Mouse (Mus musculus) liver, embryonic 16.5 days (tissue): ENCODE results near the gene Nol4l. TPM values are rescaled to one million over a fixed set of nuclear protein-coding genes. Genes with fewer than 3 reads are reported as not detected.

Experiments
- ATAC-seq: fragments of 200-750 bp; cut with Nextera tagmentation; 2 replicates; pipeline ENCODE4 v1.8.0; 2017; ENCODE audit warnings: low read depth, mild to moderate bottlenecking, moderate number of reproducible peaks, moderate library complexity
- H3K27ac ChIP-seq: fragments of 300-500 bp; sonication (generic); 2 replicates; pipeline ENCODE4 v1.5.1; 2014; ENCODE audit warnings: mild to moderate bottlenecking, low read length
- H3K27me3 ChIP-seq: fragments of 300-500 bp; sonication (generic); 2 replicates; pipeline ENCODE4 v1.6.1; 2014; ENCODE audit warnings: low read depth, low read length, mixed read lengths; ENCODE audit not compliant: control insufficient read depth, insufficient read depth
- H3K36me3 ChIP-seq: fragments of 300-500 bp; sonication (generic); 2 replicates; pipeline ENCODE4 v1.6.1; 2014; ENCODE audit warnings: mild to moderate bottlenecking; ENCODE audit not compliant: control insufficient read depth, insufficient read depth
- H3K4me1 ChIP-seq: fragments of 300-500 bp; sonication (generic); 2 replicates; pipeline ENCODE4 v1.6.1; 2014; ENCODE audit warnings: low read depth, low read length, mixed read lengths; ENCODE audit not compliant: control insufficient read depth
- H3K4me2 ChIP-seq: fragments of 300-500 bp; sonication (generic); 2 replicates; pipeline ENCODE4 v1.6.1; 2014; ENCODE audit warnings: low read depth, low read length, mixed read lengths
- H3K4me3 ChIP-seq: fragments of 300-500 bp; sonication (generic); 2 replicates; pipeline ENCODE4 v1.5.1; 2014; ENCODE audit warnings: low read depth, mild to moderate bottlenecking, low read length
- H3K9ac ChIP-seq: fragments of 300-500 bp; sonication (generic); 2 replicates; pipeline ENCODE4 v1.6.1; 2014; ENCODE audit warnings: low read depth, low read length
- H3K9me3 ChIP-seq: fragments of 300-500 bp; sonication (generic); replicated peaks from 2 replicates; pipeline ENCODE4 v1.6.1; 2016; ENCODE audit warnings: low read length; ENCODE audit not compliant: control insufficient read depth
- WGBS: fragments of 180-500 bp; shearing (Covaris S2); extraction: QIAGEN DNeasy Blood & Tissue Kit; methylation state at CpG from one replicate; pipeline ENCODE4 v1.1.7; 2014; ENCODE audit not compliant: insufficient replicate concordance; 5-methylcytosine and 5-hydroxymethylcytosine counted together
- polyA plus RNA-seq: library from polyadenylated mRNA; unstranded; fragments of >200 nt; fragmentation: Nextera tagmentation; extraction: Ambion mirVana; gene quantifications from 2 replicates; pipeline ENCODE4 v1.2.1, GENCODE M21; 2015

The Nol4l gene
- polyA plus RNA-seq, 1 experiment from 2014 or later: 4.3 TPM

- Histone ChIP-seq H3K36me3 (peaks cover 32% of the 10 kb centered on the region), H3K4me3 (no peak overlapping the region), H3K27me3 (no peaks in the 10 kb centered on the region), H3K9me3 (no peaks in the 10 kb centered on the region), H3K27ac (no peak overlapping the region), H3K4me1 (peaks cover 16% of the 10 kb centered on the region), H3K4me2 (no peak overlapping the region), H3K9ac (no peak overlapping the region)
- ATAC-seq: no peak
Observed at GRCm38 (mm10) chr2:153421233-153421632, 108.5 kb downstream of the Nol4l start.

GRCm38 (mm10) chr2:153418381-153418780, 111.4 kb downstream of the Nol4l start:
- ATAC-seq: no peak
- H3K4me1 ChIP-seq: no peaks in the 10 kb centered on the region; the same call in 1 of the 2 replicates
- H3K27ac ChIP-seq: no peak overlapping the region
- no peaks in the 10 kb centered on the region for H3K9me3 ChIP-seq
- 77% methylated on average over 1 of the region's 1 CpGs for WGBS
- H3K27me3 ChIP-seq: no peaks in the 10 kb centered on the region
- H3K4me2 ChIP-seq: no peak overlapping the region
- peaks cover 35% of the 10 kb centered on the region for H3K36me3 ChIP-seq
- no peak overlapping the region for H3K9ac ChIP-seq
- H3K4me3 ChIP-seq: no peak overlapping the region

DNA sequence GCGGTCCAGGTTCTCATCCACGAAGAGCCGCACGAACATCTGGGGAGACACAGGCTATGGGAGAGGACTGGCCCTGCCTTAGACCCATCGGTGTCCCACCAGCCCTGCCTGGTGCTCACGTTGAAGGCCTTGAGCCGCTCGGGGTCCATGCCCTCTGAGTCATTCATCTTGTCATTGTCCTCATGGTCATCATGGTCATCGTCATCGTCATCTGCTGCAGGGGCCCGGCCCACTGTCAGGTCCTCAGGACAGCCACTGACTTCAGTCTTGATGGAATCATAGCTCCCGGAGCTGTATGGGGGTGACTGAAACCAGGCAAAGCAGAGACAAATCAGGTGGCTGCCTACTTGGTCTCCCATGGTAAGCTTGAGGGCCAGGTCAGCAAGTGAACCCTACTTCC, 111.9 kb downstream of the Nol4l start:
- Histone ChIP-seq H3K27me3 (no peaks in the 10 kb centered on the region), H3K4me3 (no peak overlapping the region), H3K9me3 (no peaks in the 10 kb centered on the region), H3K4me1 (no peaks in the 10 kb centered on the region; the same call in 1 of the 2 replicates), H3K4me2 (no peak overlapping the region), H3K9ac (no peak overlapping the region), H3K27ac (no peak overlapping the region), H3K36me3 (peaks cover 35% of the 10 kb centered on the region)
- 85% methylated on average over 12 of the region's 12 CpGs for WGBS
- no peak for ATAC-seq

DNA sequence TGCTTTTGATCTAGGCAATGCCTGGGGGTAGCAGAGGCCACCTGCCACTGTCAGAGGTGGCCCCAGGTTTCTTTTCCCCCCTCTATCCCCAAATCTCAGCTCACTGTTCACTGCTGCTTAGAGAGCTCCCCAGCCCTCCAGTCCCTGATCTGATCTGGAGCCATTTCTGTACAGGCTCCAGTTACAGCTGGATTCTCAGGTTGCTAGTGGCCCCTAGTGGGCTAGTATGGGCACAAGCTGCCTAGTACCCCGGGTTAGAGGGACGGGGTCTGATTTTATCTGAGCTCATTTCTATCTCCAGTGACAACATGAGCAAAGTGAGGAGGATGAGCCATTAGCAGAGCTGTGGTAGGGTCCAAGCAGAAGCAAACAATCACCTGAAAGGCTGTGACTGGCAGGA, 115.2 kb downstream of the Nol4l start:
- Histone ChIP-seq H3K4me1 (no peaks in the 10 kb centered on the region; the same call in 1 of the 2 replicates), H3K4me2 (no peak overlapping the region), H3K9me3 (no peaks in the 10 kb centered on the region), H3K36me3 (peaks cover 33% of the 10 kb centered on the region), H3K27me3 (no peaks in the 10 kb centered on the region), H3K9ac (no peak overlapping the region), H3K27ac (no peak overlapping the region), H3K4me3 (no peak overlapping the region)
- 36% methylated on average over 2 of the region's 2 CpGs for WGBS
- ATAC-seq: no peak

DNA sequence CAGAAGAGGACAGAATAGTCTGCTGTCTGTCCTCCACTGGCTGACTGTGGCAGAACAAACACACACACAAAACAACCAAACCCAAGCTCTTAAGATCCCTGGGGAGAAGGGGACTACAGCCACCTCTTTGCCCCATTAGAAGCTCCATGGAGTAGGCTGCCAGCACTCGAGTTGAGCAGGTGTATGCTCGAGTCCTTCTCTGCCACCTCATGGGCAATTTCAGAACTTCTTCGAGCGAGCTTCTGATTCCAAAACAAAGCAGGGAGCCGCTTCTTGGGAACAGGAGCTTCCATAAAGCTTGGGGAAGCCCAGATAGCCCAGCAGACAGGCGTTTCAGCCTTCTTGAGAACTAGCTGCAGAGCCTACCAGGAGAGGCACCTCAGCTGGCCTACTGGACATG, 117.2 kb downstream of the Nol4l start:
- Histone ChIP-seq H3K9me3 (no peaks in the 10 kb centered on the region), H3K36me3 (peaks cover 23% of the 10 kb centered on the region), H3K9ac (no peak overlapping the region), H3K27me3 (no peaks in the 10 kb centered on the region), H3K4me3 (no peak overlapping the region), H3K4me1 (no peaks in the 10 kb centered on the region; the same call in 1 of the 2 replicates), H3K27ac (no peak overlapping the region), H3K4me2 (no peak overlapping the region)
- ATAC-seq: no peak
- 70% methylated on average over 6 of the region's 6 CpGs for WGBS

DNA sequence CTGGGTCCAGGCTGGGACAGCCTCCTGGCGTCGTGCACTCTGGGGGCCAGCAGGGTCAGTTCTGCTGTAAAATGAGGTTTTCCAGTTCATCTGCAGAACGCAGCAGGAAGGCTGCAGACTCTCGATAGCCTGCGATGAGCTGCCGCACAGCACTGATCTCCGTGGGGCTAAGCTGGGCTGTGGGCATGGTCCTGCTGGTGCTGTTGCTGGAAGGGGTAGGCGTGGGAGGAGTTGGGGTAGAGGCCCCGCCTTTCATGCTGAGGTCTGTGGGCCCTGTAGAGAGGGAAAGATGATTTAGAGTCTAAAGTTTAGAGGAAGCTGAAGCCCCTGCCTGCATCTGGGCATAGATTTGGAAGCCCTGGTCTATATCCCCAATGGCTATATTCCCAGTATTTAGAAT, 118.2 kb downstream of the Nol4l start:
- H3K4me2 ChIP-seq: no peak overlapping the region
- 55% methylated on average over 9 of the region's 9 CpGs for WGBS
- no peak for ATAC-seq
- H3K27me3 ChIP-seq: no peaks in the 10 kb centered on the region
- H3K4me3 ChIP-seq: no peak overlapping the region
- no peaks in the 10 kb centered on the region for H3K9me3 ChIP-seq
- no peak overlapping the region for H3K9ac ChIP-seq
- H3K36me3 ChIP-seq: peaks cover 13% of the 10 kb centered on the region
- H3K4me1 ChIP-seq: no peaks in the 10 kb centered on the region; the same call in 1 of the 2 replicates
- H3K27ac ChIP-seq: no peak overlapping the region

GRCm38 (mm10) chr2:153408971-153409370, 120.8 kb downstream of the Nol4l start:
- 84% methylated on average over 3 of the region's 3 CpGs for WGBS
- Histone ChIP-seq H3K9me3 (no peaks in the 10 kb centered on the region), H3K27me3 (no peaks in the 10 kb centered on the region), H3K4me3 (no peak overlapping the region), H3K4me2 (no peak overlapping the region), H3K9ac (no peak overlapping the region), H3K4me1 (peaks cover 2% of the 10 kb centered on the region), H3K27ac (no peak overlapping the region), H3K36me3 (peaks cover 8% of the 10 kb centered on the region)
- no peak for ATAC-seq

DNA sequence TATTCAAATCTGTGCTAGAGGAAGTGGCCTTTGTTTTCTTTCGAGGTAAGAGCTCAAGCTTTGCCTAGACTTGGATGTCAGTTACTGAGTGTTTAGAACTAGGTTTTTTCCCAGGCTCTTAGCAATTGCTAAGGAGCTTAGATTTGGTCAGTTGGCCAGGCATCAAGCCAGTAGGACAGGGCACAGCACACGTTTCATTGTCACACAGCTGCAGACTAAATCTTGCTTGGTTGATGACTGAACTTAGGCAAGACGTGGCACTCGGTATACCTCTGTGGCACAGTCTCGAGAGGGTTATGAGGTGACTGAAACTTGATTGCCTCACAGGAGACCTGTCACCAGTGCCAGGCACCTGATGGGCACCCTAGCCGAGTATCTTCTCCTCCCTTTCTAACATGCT, 122.9 kb downstream of the Nol4l start:
- H3K27me3 ChIP-seq: no peaks in the 10 kb centered on the region
- no peaks in the 10 kb centered on the region for H3K9me3 ChIP-seq
- H3K4me3 ChIP-seq: no peak overlapping the region
- peaks cover 2% of the 10 kb centered on the region for H3K4me1 ChIP-seq
- no peak overlapping the region for H3K27ac ChIP-seq
- H3K36me3 ChIP-seq: peaks cover 13% of the 10 kb centered on the region; the same call in 1 of the 2 replicates
- H3K9ac ChIP-seq: no peak overlapping the region
- WGBS: 70% methylated on average over 6 of the region's 6 CpGs
- ATAC-seq: no peak
- H3K4me2 ChIP-seq: no peak overlapping the region

GRCm38 (mm10) chr2:153404882-153405281, 124.9 kb downstream of the Nol4l start:
- Histone ChIP-seq H3K36me3 (peaks cover 25% of the 10 kb centered on the region), H3K27me3 (no peaks in the 10 kb centered on the region), H3K4me3 (no peak overlapping the region), H3K27ac (no peak overlapping the region), H3K4me2 (no peak overlapping the region), H3K9ac (no peak overlapping the region), H3K9me3 (no peaks in the 10 kb centered on the region), H3K4me1 (peaks cover 2% of the 10 kb centered on the region)
- WGBS: 59% methylated on average over 3 of the region's 3 CpGs
- ATAC-seq: peak; percentile 61
